Mouse (Mus musculus): ENCODE data around the gene Polr3gl.

DNA sequence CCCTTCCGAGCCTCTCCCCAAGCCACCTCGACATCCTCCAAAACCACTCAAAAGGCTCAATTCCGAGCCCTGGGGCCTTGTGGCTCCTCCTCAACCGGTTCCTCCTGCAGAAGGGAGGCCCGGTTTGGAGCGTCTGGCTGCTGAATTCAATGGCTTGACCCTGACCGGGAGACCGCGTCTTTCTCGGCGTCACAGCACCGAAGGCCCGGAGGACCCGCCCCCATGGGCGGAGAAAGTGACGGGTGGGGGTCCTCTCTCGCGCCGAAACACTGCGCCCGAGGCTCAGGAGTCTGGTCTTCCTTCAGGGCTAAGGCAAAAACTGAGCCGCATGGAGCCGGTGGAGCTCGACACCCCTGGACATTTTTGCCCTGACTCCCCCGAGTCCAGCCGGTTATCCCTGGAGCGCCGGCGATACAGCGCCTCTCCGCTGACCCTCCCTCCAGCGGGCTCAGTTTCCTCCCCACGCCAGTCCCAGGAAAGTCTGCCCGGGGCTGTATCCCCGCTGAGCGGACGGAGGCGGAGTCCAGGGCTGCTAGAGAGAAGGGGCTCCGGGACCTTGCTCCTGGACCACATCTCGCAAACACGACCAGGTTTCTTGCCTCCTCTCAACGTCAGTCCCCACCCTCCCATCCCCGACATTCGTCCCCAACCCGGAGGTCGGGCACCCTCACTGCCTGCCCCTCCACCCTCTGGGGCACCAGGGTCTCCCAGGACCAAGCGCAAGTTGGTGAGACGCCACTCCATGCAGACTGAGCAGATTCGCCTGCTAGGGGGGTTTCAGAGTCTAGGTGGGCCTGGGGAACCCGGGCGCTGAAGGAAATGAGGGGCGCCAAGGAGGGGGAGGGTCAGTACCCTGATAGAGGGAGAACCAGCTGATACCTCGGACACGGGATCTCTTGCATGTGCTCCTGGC is 4.4 kb upstream of the Polr3gl start:
- TF ChIP-seq POLR2A (IDR thresholded peaks at IDR 0.05; ENCODE audit: borderline replicate concordance, control insufficient read depth, low read depth, low read length) (no peak), CTCF (IDR thresholded peaks at IDR 0.05; ENCODE audit: control insufficient read depth, insufficient read depth, low read length) (no peak)

All from bone marrow, adult 2 months (tissue).